Mouse (Mus musculus): Measurements from ENCODE around the gene Grtp1. TPM values are rescaled to one million over a fixed set of nuclear protein-coding genes. Genes with fewer than 3 reads are reported as not detected.
A peak's percentile ranks its signal among the peaks of the same experiment; 100 is the strongest.

Gene Grtp1
- polyA plus RNA-seq (2015; fragmentation: Nextera tagmentation; extraction: Ambion mirVana) = 1.1 and 1.5 TPM in 2 replicates

DNA sequence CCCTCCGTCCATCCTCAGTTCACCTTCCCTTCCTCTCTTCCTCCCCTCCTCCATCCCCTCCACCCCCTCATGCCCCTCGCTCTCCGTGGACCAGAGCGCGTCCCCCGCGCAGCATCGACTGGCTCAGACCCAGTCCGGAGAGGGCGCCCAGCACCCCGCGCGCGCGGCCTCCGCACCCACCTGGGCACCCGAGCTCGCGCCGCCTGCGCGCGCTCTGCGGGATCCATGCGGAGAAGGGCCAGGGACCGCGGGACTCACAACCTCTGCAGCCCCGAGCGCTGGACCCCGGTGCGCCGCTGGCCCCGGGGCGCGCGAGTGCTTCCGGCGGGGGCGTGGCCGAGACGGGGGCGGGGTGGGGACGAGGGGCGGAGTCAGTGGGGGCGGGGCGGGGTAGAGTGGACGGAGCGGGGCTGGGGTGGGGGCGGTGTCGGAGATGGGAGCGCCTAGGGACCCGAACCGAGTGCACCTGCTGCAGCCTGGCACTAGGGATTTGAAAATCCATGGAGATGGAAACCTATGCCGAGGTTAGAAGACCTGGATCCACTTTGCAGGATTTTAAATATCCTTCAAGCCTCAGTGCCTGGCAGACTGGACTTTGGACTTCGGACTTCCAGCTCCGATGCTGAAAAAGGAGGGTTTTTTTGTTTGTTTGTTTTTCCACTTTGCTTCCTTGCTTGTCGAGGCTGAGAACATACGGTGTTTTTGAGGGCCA is at the start of gene Grtp1:
Grtp1 (minus strand) TSS at position 320 of the 712 bp plus-strand sequence.
- DNase-seq (ENCODE audit: low spot score) = peak; percentile 36

DNA sequence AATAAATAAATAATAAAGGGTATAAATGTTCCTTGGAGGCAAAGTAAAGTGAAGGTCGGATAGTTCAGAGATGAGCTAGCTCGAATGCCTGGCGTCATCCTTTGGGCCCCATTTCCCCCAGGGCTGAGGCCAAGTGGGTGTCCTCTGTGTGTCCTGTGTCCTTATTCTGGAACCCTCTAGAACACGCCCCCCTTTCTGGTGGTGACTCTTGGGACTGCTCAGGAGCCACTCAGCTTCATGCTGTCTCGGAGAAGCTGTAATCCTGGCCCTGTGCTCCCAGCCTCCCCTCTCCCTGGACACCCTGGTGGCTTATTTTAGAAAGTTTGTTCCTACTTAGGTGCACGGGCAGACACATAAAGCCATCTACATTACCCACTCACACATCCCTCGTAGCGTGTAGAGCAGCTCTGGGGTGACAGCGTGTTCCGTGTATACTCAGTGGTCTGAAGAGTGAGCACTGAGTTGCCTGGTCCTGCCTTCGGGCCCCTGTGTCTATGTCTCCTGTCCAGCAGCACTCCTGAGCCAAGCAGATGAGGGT is 44.0 kb upstream of the Grtp1 start:
- DNase-seq (ENCODE audit: low spot score) = no peak

DNA sequence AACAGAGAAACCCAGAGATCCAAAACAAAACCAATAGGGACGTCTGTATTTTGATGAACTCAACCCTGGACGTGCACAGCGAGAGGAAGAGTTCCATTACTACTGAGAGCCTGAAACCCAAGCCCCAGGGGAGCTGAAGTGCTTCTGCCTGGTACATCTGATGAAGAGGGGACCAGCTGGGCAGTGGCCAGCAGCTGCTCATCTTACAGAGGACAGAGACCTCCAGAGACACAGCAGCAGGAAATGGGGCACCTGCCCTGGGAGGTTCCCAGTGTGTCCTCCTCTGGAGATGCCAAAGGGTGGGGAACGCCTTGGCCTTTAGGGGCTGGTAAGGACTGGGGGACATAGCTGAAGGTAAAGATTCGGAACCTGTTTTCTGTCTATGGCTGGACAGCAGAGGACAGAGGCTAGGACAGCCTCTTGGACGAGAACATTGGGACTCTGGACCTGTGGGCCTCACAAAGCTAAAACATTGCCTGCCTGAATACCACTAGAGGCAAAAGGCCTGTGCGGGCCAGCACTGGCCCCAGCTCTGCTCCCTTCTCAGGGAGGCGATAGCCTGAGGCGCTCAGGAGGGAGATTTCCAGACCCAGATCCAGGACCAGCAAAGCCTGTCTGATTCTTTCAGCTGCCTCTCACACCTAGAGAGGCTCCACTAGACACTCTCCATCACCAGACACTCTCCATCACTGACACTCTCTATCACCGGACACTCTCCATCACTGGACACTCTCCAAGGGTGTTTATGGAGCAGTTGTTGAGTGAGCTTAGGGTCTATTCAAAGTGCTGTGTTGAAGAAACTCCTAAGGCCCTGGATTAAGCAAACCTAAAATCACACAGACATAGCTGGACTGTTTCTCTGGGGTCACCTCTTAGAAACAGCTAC is 42.8 kb upstream of the Grtp1 start:
- no peak for DNase-seq (ENCODE audit: low spot score)

DNA sequence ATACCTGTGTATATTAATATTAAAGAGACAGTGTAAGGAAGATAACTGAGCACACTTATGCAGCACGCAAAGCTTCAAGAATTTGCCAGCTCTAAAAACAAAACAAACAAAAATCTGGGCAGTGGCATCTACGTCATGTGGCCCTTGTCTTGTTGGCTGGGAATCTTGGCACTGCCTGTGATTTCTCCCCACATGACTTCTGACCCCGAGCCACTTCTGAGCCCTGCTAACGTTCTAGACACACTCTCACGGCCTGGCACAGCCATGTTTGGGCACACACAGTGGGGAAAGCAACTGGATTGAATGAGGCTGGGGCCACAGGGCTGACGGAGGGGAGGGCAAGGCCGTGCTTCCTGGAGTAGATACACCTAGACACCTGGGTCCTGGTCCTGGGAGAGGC is 40.3 kb upstream of the Grtp1 start:
- DNase-seq (ENCODE audit: low spot score) = no peak

DNA sequence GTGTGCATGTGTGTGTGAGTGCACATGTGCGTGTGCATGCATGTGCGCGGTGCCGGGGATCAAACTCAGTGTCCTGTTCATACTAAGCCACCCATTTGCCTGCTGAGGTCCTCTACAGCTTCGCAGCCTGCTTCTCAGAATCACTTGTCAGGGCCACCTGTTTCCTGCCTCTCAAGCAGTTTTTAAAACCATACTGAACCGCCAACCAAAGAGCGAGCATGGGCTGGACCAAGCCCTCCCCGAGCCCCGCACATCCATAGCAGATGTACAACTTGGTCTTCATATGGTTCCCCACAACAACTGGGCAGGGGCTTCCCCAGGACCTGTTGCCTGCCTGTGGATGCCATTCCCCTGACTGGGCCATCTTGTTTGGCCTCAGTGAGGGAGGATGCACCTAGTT is 39.6 kb upstream of the Grtp1 start:
- DNase-seq (ENCODE audit: low spot score) = no peak

DNA sequence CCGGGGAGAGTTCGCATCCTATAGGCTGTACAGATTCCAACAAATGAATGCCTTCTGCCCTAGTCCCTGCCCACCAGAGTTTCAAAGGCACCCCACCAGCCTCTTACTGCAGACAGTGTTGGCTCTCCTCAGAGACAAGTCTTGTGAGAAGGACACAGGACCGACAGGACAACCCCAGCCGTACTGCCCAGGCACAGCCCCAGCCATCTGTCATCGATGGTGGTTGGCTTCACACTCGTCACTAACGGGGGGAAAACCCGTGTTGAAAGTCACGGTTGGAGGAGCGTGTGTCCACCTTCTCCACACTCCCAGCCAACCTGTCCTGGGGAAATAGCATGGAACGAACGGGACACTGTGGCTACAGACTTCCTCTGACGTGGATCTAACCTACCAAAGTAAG is 34.4 kb upstream of the Grtp1 start:
- DNase-seq (ENCODE audit: low spot score) = no peak

DNA sequence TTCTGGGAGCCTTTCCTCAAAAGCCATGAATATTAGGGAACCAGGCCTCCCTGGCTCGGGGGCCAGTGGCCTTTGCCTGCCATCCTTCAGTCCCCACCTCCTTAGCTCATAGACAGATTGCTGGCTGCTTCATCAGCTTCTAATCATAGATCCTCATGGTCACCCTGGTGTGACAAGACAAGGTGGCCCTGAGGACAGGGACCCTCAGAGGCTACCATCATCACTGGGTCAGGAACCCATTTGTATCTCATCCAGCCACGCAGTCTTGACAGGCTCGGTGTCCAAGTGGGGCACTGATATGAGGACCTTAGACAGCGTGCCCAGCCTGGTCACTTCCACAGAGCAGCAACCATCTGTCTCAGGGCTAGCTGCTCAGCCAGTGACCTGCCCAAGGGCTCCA is 30.1 kb upstream of the Grtp1 start:
- DNase-seq (ENCODE audit: low spot score) = no peak

DNA sequence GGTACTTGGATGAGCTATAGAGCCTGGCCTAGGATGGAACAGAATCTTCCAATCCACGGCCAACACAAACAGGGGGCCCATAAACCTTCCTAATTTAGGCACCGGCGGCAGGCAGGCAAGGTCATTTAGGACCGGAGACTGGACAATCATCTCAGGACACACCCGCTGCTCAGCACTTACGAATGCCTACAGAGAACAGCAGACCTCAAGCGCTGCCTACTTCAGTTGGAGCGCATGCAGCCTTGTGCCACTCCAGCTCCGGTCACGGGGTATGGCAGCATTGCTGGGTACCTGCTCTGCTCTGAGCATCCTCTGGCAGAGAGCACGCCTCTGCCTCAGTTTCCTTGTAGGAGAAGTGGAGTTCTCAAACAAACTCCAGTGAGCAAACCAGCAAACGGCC is 29.4 kb upstream of the Grtp1 start:
- DNase-seq (ENCODE audit: low spot score) = no peak

DNA sequence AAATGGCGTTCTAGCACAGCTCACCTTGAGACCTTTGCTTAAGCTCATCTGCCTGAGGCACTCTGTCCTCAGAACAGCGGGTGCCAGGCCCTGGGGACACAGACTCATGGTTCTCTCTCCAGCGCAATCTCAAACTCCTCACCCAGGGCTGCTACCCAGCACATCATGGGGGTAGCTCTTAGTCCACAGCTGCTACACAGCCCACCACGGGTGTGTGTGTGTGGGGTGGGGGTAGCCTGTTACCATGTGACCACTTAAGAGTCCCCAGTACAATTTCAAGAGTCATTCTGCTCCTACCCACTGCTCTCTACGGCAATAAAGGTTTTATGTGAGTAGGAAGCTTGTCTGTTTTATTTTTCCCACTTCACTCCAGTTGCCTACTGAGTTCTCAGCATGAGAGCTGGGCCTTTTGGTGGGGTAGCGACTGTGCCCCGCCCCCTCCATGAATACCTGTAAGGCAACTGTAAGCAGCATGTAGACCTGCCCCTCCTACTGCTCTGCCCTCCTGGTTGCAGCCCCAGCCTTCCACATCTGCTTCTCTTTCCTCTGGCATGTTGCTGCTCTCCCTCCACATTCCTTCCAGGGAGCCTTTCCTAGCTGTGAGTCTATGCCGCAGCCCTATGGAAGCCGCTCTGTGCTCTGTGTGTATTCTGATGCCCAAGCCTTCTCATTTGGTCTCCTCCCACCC is 28.6 kb upstream of the Grtp1 start:
- DNase-seq (ENCODE audit: low spot score) = no peak

DNA sequence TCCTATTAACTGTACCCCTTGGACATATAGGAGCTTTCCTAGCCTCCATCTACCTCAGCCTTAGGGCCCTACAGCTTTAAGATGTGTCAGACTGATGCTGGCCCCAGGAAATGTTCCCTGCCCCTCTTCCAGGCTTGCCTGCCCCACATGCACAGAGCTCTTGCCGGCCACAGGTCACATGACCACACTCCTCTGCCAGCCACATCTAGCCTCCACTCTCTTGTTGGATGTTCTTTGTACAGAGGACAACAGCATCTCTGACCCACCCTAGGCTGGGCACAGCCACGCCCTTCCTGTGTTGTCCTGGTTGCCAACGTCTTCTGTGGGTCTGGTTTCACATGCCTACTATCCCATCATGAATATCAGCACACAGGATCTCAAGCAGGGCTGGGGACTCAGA is 26.8 kb upstream of the Grtp1 start:
- no peak for DNase-seq (ENCODE audit: low spot score)

DNA sequence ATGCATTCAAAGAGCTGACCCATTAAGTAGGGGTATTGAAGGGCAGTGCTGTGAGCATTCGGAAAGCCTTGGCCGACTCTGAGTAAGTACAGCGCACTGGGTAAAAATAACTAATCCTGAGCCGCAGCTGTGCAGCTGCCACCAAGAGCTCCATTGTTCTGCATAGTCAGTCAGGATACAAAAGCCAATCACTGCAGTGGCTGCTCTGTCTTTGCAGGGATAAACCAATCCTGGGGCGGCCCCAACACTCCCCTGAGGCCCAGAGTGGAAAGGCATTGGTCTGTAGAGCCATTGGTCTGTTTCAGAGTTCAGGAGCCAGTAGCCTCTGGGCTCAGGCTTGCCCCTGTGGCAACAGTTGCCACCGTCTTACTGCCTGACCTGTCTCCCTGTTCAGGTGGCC is 25.9 kb upstream of the Grtp1 start:
- no peak for DNase-seq (ENCODE audit: low spot score)

DNA sequence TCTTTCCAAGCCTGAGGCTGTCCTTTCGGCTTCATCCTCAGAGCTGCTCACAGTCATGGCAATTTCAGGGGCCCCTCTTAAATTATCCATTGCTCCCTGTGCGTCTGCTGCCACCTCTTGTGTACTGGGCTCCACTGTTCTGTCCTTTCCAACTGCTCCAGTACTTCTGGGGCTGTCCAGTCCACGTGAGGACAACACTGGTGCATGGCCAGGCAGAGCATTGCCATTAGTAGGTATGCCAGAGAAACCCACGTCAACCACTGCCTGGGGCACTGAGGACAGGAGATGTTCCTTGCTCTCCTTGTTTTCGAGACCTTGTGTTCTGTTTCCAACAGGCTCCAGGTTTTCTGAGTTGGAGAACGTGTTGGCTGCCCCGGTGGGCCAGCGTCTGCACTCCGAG is 24.0 kb upstream of the Grtp1 start:
- no peak for DNase-seq (ENCODE audit: low spot score)

DNA sequence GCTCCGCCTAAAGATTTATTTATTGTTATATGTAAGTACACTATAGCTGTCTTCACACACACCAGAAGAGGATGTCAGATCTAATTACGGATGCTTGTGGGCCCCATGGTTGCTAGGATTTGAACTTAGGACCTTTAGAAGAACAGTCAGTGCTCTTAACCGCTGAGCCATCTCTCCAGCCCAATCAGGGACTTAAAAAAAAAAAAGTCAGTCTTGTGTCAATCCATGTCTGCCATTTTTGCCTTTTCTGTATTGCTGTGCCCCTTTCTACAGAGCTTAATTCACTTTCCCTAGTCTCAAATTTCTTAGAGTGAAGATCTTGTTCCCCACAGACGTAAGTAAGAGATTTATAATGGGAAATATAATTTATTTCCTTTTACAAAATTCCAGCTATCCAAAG is 18.0 kb upstream of the Grtp1 start:
- DNase-seq (ENCODE audit: low spot score) = no peak

DNA sequence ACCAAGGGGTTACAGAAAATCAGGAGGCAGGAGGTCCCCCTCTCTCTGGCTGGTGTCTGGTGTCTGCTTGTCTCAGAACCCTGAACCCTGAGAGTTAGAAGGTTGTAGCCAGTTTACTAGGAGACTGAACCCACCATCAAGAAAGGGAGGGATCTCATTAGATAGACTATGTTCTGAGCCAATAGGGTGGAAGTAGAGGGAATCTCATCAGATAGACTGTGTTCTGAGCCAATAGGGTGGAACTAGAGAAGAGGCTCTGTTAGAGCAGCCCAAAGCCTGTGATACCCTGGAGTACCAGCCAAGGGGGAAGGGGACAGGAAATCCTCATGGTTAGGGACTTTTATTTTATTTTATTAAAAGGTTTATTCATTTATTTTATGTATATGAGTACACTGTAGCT is 17.6 kb upstream of the Grtp1 start:
- no peak for DNase-seq (ENCODE audit: low spot score)

DNA sequence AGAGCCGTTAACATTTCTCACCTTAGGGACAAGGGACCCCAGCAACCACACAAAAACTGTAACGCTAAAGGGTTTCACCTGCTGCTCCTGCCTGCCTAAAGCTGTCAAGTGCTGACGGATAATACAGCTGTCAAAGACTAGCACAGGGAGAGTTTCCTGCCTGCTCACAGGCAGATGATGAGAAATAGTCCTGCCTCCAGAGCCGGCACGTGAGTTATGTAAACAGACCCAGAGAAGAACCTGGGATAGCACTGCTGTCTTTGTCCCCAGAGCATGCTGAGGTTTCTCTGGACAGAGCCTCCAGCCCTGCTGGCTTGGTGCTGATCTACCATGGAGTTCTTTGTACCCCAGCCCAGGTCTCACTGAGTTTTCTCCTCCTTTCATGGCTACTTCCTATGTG is 16.7 kb upstream of the Grtp1 start:
- no peak for DNase-seq (ENCODE audit: low spot score)

DNA sequence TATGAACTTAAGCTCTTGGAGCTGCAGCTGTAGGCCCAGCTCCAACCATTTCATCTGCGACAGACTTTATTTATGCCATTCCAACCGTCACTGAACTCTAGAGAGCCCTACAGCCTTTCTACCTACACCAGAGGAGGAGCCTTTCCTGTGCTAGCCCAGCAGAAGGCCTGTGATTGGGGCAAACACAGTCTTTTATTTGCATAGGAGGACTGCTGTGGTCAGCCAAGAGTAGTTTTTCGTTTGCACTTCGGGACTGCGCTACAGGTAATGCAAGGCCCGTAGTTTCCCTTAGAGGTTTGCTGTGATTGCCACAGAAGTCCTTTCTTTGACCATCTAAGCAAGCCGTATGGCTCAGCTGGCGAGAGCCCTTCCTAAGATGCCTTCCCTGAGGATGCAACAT is 16.0 kb upstream of the Grtp1 start:
- no peak for DNase-seq (ENCODE audit: low spot score)

DNA sequence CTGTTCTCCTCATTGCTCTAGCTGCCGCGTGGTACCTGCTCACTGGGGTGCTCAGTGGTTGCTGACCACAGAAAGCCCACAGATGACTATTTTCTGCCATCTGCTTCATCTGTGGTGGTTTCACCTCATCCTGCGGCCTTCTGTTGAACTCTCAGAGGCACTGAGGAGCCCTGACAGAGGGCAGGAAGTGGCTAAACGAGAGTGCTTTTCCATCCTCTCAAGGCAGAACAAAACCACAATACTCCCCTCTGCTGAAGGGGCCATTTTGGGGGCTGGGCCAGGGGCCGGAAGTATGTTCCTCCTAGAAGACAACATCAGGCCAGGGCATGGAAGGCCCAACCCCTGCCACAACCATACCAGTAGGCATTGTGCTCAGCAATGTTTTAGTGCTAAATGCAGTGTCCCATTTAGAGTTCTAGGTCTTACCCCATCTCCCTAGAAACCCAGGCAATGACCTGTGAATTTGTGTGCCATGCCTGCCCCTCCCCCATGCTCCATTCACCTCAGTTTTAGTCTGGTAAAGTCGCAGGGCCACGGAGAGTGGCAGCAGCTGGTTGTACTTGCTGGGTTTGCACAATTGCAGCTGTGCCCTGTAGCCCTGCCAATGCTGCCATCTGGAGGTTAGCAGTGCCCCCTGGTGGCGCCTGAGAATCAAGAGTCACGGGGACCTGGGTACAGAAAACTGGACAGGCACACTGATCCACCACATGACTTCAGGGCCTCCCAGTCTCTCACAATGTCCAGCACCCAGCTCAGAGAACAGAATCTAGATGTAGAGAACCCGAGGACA is 13.3 kb upstream of the Grtp1 start:
- DNase-seq (ENCODE audit: low spot score) = peak; percentile 94

DNA sequence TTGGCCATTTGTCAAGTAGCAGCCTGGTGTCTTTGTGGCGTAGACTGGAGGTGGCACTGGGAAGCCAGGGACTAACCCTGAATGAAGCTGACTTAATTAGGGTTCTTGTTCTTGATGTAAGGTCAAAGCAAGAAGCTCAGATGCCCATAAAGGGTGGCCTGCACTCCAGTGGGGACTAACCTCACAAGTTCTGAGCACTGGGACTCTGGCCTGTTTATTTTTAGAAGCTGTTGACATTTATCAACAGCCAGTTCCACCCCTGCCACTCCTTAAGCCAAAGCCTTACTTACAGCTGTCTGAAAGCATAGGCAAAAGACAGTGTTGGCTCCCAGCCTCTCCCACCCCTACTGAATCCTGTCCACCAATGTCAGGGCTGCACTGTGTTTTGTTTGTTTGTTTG is 9.3 kb upstream of the Grtp1 start:
- DNase-seq (ENCODE audit: low spot score) = no peak

DNA sequence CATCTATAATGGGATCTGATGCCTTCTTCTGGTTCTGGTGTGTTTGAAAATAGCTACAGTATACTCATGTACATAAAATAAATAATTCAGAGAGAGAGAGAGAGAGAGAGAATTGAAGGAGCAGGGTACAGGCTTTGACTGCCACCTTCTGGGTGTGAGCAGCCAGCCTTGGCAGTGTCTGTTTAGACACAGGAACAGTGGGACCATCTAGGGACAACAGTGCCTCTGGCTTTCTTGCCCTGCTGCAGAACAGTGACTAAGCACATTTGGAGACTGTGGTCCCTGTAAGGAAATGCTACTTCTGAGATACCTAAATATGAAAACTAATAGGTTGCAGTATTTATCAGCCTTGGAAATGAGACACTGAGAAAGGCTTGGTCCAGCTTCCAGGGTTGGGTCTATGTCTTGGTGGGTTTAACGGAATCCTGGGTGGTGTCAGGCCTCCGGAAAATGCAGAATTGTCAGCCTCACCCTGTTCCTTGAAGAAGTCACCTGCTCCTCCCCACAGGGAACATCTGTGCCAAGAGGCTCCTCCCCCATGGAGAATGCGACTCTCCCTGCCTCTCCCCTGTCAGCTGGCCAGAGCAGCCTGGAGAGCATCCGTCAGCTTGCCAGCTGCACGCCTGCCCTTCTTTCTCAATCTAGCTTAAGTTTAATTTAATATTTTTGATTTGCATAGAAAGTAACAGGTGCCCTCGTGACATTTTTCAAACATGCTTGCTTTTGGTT is 8.4 kb upstream of the Grtp1 start:
- no peak for DNase-seq (ENCODE audit: low spot score)

DNA sequence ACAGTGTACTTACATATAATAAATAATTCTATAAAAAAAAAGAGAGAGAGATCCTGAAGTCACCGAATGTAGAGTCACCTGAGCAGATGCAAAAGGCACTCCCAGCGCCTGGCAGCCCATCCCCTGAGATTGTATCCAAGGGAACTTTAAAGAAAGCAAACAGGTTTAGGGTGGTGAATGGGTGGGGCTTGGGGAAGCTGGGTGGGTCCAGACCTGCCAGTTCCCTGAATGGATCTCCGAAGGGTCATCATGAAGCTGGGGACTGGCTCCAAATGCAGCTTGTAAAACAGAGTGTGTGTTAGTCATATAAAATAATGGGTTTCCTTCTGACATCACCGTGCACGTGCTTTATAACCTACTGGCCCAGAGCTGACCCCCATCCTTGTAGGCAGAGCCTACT is 5.9 kb upstream of the Grtp1 start:
- no peak for DNase-seq (ENCODE audit: low spot score)

All from thymus, postnatal 0 days (tissue).